Mouse (Mus musculus): Measurements from ENCODE around the gene Mn1.

- no peak for TF ChIP-seq CTCF (IDR thresholded peaks at IDR 0.05; ENCODE audit: low read depth, low read length)
- no peak for TF ChIP-seq POLR2A (IDR thresholded peaks at IDR 0.05; ENCODE audit: extremely low read depth, insufficient read depth, low read length)
These were observed 3.0 kb downstream of the Mn1 start for GRCm38 (mm10) chr5:111420011-111420691.
